Mouse (Mus musculus) G1E (cell line): ENCODE results near the gene Ifi47. TPM values are rescaled to one million over a fixed set of nuclear protein-coding genes. Genes with fewer than 3 reads are reported as not detected.

Experiments
- ATAC-seq: 2 replicates; pipeline ENCODE4 v1.8.0; 2016; ENCODE audit warnings: mild to moderate bottlenecking; ENCODE audit not compliant: insufficient number of reproducible peaks, poor library complexity, low FRiP score, severe bottlenecking; ENCODE audit errors: extremely low read depth
- DNase-seq: peaks from one replicate; pipeline ENCODE4 v3.0.0; 2012; ENCODE audit warnings: low spot score
- H3K27me3 ChIP-seq: 2 replicates; pipeline ENCODE4 v1.6.1; 2012; ENCODE audit warnings: mild to moderate bottlenecking, low read length, inconsistent platforms; ENCODE audit not compliant: insufficient read depth
- H3K36me3 ChIP-seq: replicated peaks from 2 replicates; pipeline ENCODE3; 2012; ENCODE audit warnings: mild to moderate bottlenecking, inconsistent platforms
- H3K4me1 ChIP-seq: 2 replicates; pipeline ENCODE4 v1.6.1; 2012; ENCODE audit warnings: low read depth, low read length, inconsistent platforms, mixed read lengths; ENCODE audit not compliant: insufficient read depth
- H3K4me3 ChIP-seq: 2 replicates; pipeline ENCODE4 v1.5.1; 2012; ENCODE audit warnings: low read depth, mild to moderate bottlenecking, inconsistent platforms, low read length, moderate library complexity, mixed read lengths
- H3K9me3 ChIP-seq: replicated peaks from 2 replicates; pipeline ENCODE4 v1.6.1; 2012; ENCODE audit warnings: inconsistent platforms
- CTCF ChIP-seq: IDR thresholded peaks from 2 replicates; pipeline ENCODE4 v1.5.1; 2012; ENCODE audit warnings: low read depth, low read length, inconsistent platforms, mixed read lengths
- GATA1 ChIP-seq: IDR thresholded peaks from 2 replicates; pipeline ENCODE4 v1.6.1; 2012; ENCODE audit warnings: borderline replicate concordance, low read length, inconsistent platforms, mixed read lengths
- GATA2 ChIP-seq: IDR thresholded peaks from 2 replicates; pipeline ENCODE4 v1.6.1; 2012; ENCODE audit warnings: low read depth, low read length, inconsistent platforms, borderline replicate concordance
- POLR2AphosphoS5 ChIP-seq: IDR thresholded peaks from 2 replicates; pipeline ENCODE4 v1.6.1; 2012; ENCODE audit warnings: low read depth, low read length, inconsistent platforms; ENCODE audit not compliant: insufficient replicate concordance
- TAL1 ChIP-seq: conservative IDR thresholded peaks from 2 replicates; pipeline ENCODE4 v1.6.1; 2012; ENCODE audit warnings: low read depth, low read length, inconsistent platforms, mixed read lengths
- polyA plus RNA-seq: library from polyadenylated mRNA; stranded (reverse); fragments of >175 nt; gene quantifications from 2 replicates; pipeline ENCODE4 v1.2.3, GENCODE M21; 2012
- total RNA-seq, 2 experiments: library from RNA; stranded (forward) in 1 of 2; stranded (reverse) in 1 of 2; fragments of 200-1000 nt in 1 of 2; fragments of >200 nt in 1 of 2; fragmentation: Nextera tagmentation in 1 of 2; gene quantifications; 2 replicates each; pipeline ENCODE4 v1.2.3; 2014 to 2017

Ifi47 gene
- total and polyA plus RNA-seq, 3 experiments, result 0.81 to 31.6 (median 25.1) TPM

DNA sequence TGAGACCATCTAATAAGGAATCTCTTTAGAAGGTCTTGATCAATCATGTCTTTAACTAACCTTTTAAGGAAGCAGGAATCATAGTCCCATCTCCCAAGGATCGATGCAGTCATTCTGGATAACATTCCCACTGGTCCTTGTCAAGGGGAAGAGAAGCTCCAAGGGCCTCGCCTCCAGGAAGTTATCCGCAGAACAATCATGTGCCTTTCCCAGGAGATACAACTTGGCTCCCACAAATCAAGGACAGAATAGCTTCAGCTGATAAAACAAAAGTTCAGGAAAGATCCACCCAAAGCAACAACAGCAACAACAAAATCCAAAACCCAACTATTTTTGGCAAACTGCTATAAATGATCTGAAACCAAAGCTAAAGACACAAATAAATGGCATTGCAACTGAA lies 43.2 kb downstream of the Ifi47 start:
- TF ChIP-seq GATA2, result no peak
- no peak for TF ChIP-seq GATA1
- TF ChIP-seq POLR2AphosphoS5, result no peak
- no peak for TF ChIP-seq CTCF
- TF ChIP-seq TAL1, result no peak
- ATAC-seq, result no peak
- Histone ChIP-seq H3K4me3 (no peak overlapping the region), H3K36me3 (no peaks in the 10 kb centered on the region), H3K9me3 (no peaks in the 10 kb centered on the region), H3K27me3 (peaks cover 13% of the 10 kb centered on the region), H3K4me1 (no peaks in the 10 kb centered on the region)
- no peak for DNase-seq

DNA sequence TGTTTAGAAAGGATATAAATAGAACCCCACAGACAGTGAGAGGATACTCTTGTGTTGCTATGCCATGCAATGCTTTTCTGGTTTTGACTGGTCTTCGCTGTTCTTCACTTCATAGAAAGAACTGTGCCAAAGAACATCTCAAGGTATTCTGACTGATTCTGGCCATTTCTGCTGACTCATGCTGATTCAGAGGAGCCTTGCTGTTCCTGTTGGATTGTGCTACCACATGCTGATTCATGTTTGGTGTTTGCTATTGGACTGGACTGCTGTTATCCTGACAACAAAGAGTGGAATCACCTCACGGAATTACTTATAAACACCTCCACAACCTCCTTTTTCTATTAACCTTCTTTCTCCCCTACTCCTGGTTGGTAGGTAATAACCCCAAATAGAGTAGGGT lies 47.8 kb downstream of the Ifi47 start:
- DNase-seq (no peak), ATAC-seq (no peak)
- TF ChIP-seq POLR2AphosphoS5, result no peak
- no peak for TF ChIP-seq GATA1
- no peak for TF ChIP-seq TAL1
- no peak for TF ChIP-seq GATA2
- TF ChIP-seq CTCF, result no peak
- Histone ChIP-seq H3K4me3 (no peak overlapping the region), H3K36me3 (no peaks in the 10 kb centered on the region), H3K9me3 (no peaks in the 10 kb centered on the region), H3K27me3 (no peaks in the 10 kb centered on the region), H3K4me1 (no peaks in the 10 kb centered on the region)

DNA sequence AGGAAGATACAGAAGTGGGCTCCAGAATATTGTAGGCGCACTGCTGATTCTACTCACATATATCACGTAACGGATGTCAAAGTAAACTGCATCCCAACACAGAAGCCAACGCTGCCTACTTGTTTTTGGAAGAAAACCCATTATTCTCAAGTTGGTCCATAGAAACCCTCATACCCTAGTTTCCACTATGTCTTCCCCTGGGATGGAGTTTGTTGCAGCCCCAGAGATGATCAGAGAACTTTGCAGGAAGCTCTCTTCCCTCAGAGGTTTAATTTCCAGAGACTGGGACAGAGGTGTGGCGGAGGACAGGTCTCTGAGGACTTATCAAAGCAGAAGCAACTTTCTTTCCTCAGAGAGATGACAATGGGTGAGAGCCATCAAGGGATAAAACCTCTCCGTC lies 65.6 kb downstream of the Ifi47 start, which contains the start of gene Olfr1395:
Gene Olfr1395, plus strand, starts transcription at position 301 of the 400 bp plus-strand sequence.
- TF ChIP-seq TAL1, result no peak
- no peak for TF ChIP-seq CTCF
- no peak for TF ChIP-seq POLR2AphosphoS5
- TF ChIP-seq GATA2, result no peak
- TF ChIP-seq GATA1, result no peak
- no peak for ATAC-seq
- H3K27me3 ChIP-seq, result peaks cover 6% of the 10 kb centered on the region; the same call in 1 of the 2 replicates
- H3K36me3 ChIP-seq, result no peaks in the 10 kb centered on the region
- H3K4me1 ChIP-seq, result no peaks in the 10 kb centered on the region
- H3K4me3 ChIP-seq, result no peak within 1 kb of the TSS
- no peak for DNase-seq
- H3K9me3 ChIP-seq, result no peaks in the 10 kb centered on the region

Other genes starting within 250 kb of the Ifi47 start
- gene Gm12184, start 249.9 kb upstream of the Ifi47 start, total RNA-seq (2014; fragmentation: Nextera tagmentation), result 22.1 and 22.5 TPM in 2 replicates
- gene Gm12184, start 249.9 kb upstream of the Ifi47 start, total RNA-seq (2017), result 15.3 and 16.3 TPM in 2 replicates
- gene Gm12184, start 249.9 kb upstream of the Ifi47 start, polyA plus RNA-seq, result 47.2 and 49.5 TPM in 2 replicates
- 39.3 and 44.2 TPM in 2 replicates for gene Irgm1, start 204.9 kb upstream of the Ifi47 start, total RNA-seq (2014; fragmentation: Nextera tagmentation)
- 73.5 and 75.4 TPM in 2 replicates for gene Irgm1, start 204.9 kb upstream of the Ifi47 start, total RNA-seq (2017)
- 2.3 and 2.9 TPM in 2 replicates for gene Irgm1, start 204.9 kb upstream of the Ifi47 start, polyA plus RNA-seq
- not detected in 2 replicates for gene Gm5431, start 174.4 kb upstream of the Ifi47 start, total RNA-seq (2014; fragmentation: Nextera tagmentation)
- 0.06 and 0.11 TPM in 2 replicates for gene Gm5431, start 174.4 kb upstream of the Ifi47 start, total RNA-seq (2017)
- gene Gm5431, start 174.4 kb upstream of the Ifi47 start, polyA plus RNA-seq, result not detected in 2 replicates
- 1.8 and 5.8 TPM in 2 replicates for gene Psme2b, start 130.4 kb upstream of the Ifi47 start, total RNA-seq (2014; fragmentation: Nextera tagmentation)
- gene Psme2b, start 130.4 kb upstream of the Ifi47 start, total RNA-seq (2017), result 7.6 and 9.0 TPM in 2 replicates
- 1.9 and 2.7 TPM in 2 replicates for gene Psme2b, start 130.4 kb upstream of the Ifi47 start, polyA plus RNA-seq
- 0.24 TPM in 1 of 2 replicates, not detected in the other for gene Olfr56, start 97.7 kb upstream of the Ifi47 start, total RNA-seq (2014; fragmentation: Nextera tagmentation)
- gene Olfr56, start 97.7 kb upstream of the Ifi47 start, total RNA-seq (2017), result 0.27 and 0.46 TPM in 2 replicates
- 0.01 TPM in 1 of 2 replicates, not detected in the other for gene Olfr56, start 97.7 kb upstream of the Ifi47 start, polyA plus RNA-seq
- 1.1 and 3.9 TPM in 2 replicates for gene 9930111J21Rik1, start 97.2 kb upstream of the Ifi47 start, total RNA-seq (2014; fragmentation: Nextera tagmentation)
- gene 9930111J21Rik1, start 97.2 kb upstream of the Ifi47 start, total RNA-seq (2017), result 2.0 and 2.5 TPM in 2 replicates
- gene 9930111J21Rik1, start 97.2 kb upstream of the Ifi47 start, polyA plus RNA-seq, result 0.02 TPM in 1 of 2 replicates, not detected in the other
- gene Gm12185, start 84.4 kb upstream of the Ifi47 start, total RNA-seq (2014; fragmentation: Nextera tagmentation), result 0.15 TPM in 1 of 2 replicates, not detected in the other
- gene Gm12185, start 84.4 kb upstream of the Ifi47 start, total RNA-seq (2017), result 0.33 and 0.52 TPM in 2 replicates
- gene Gm12185, start 84.4 kb upstream of the Ifi47 start, polyA plus RNA-seq, result not detected in 2 replicates
- 5.3 TPM in 1 of 2 replicates, not detected in the other for gene Tgtp1, start 82.4 kb upstream of the Ifi47 start, total RNA-seq (2014; fragmentation: Nextera tagmentation)
- gene Tgtp1, start 82.4 kb upstream of the Ifi47 start, total RNA-seq (2017), result 0.76 and 1.9 TPM in 2 replicates
- gene Tgtp1, start 82.4 kb upstream of the Ifi47 start, polyA plus RNA-seq, result 0.02 and 0.03 TPM in 2 replicates
- 4.6 and 7.8 TPM in 2 replicates for gene 9930111J21Rik2, start 25.3 kb upstream of the Ifi47 start, total RNA-seq (2014; fragmentation: Nextera tagmentation)
- 2.9 and 4.1 TPM in 2 replicates for gene 9930111J21Rik2, start 25.3 kb upstream of the Ifi47 start, total RNA-seq (2017)
- gene 9930111J21Rik2, start 25.3 kb upstream of the Ifi47 start, polyA plus RNA-seq, result 0.04 and 0.07 TPM in 2 replicates
- gene Tgtp2, start 12.4 kb upstream of the Ifi47 start, total RNA-seq (2014; fragmentation: Nextera tagmentation), result 8.3 and 10.0 TPM in 2 replicates
- gene Tgtp2, start 12.4 kb upstream of the Ifi47 start, total RNA-seq (2017), result 23.1 and 25.2 TPM in 2 replicates
- 0.20 and 0.26 TPM in 2 replicates for gene Tgtp2, start 12.4 kb upstream of the Ifi47 start, polyA plus RNA-seq
- gene Olfr1396, start 38.3 kb downstream of the Ifi47 start, total RNA-seq (2014; fragmentation: Nextera tagmentation), result not detected in 2 replicates
- gene Olfr1396, start 38.3 kb downstream of the Ifi47 start, total RNA-seq (2017), result 0.06 and 0.11 TPM in 2 replicates
- not detected in 2 replicates for gene Olfr1396, start 38.3 kb downstream of the Ifi47 start, polyA plus RNA-seq
- gene Olfr1395, start 65.7 kb downstream of the Ifi47 start, total RNA-seq (2014; fragmentation: Nextera tagmentation), result not detected in 2 replicates
- 0.06 and 0.16 TPM in 2 replicates for gene Olfr1395, start 65.7 kb downstream of the Ifi47 start, total RNA-seq (2017)
- not detected in 2 replicates for gene Olfr1395, start 65.7 kb downstream of the Ifi47 start, polyA plus RNA-seq
- gene Olfr1394, start 77.8 kb downstream of the Ifi47 start, total RNA-seq (2014; fragmentation: Nextera tagmentation), result not detected in 2 replicates
- 0.16 and 0.17 TPM in 2 replicates for gene Olfr1394, start 77.8 kb downstream of the Ifi47 start, total RNA-seq (2017)
- not detected in 2 replicates for gene Olfr1394, start 77.8 kb downstream of the Ifi47 start, polyA plus RNA-seq
- not detected in 2 replicates for gene Btnl9, start 110.6 kb downstream of the Ifi47 start, total RNA-seq (2014; fragmentation: Nextera tagmentation)
- gene Btnl9, start 110.6 kb downstream of the Ifi47 start, total RNA-seq (2017), result 0.17 and 0.22 TPM in 2 replicates
- gene Btnl9, start 110.6 kb downstream of the Ifi47 start, polyA plus RNA-seq, result not detected in 2 replicates
- 143 and 160 TPM in 2 replicates for gene Zfp62, start 126.7 kb downstream of the Ifi47 start, total RNA-seq (2014; fragmentation: Nextera tagmentation)
- 72.7 and 78.2 TPM in 2 replicates for gene Zfp62, start 126.7 kb downstream of the Ifi47 start, total RNA-seq (2017)
- gene Zfp62, start 126.7 kb downstream of the Ifi47 start, polyA plus RNA-seq, result 6.5 and 13.3 TPM in 2 replicates
- 18.2 and 20.0 TPM in 2 replicates for gene Mgat1, start 167.6 kb downstream of the Ifi47 start, total RNA-seq (2014; fragmentation: Nextera tagmentation)
- 26.1 and 28.9 TPM in 2 replicates for gene Mgat1, start 167.6 kb downstream of the Ifi47 start, total RNA-seq (2017)
- gene Mgat1, start 167.6 kb downstream of the Ifi47 start, polyA plus RNA-seq, result 34.8 and 36.9 TPM in 2 replicates
- gene Olfr1393, start 201.7 kb downstream of the Ifi47 start, total RNA-seq (2014; fragmentation: Nextera tagmentation), result not detected in 2 replicates
- 0.35 and 0.55 TPM in 2 replicates for gene Olfr1393, start 201.7 kb downstream of the Ifi47 start, total RNA-seq (2017)
- gene Olfr1393, start 201.7 kb downstream of the Ifi47 start, polyA plus RNA-seq, result not detected in 2 replicates
- gene Olfr1392, start 208.7 kb downstream of the Ifi47 start, total RNA-seq (2014; fragmentation: Nextera tagmentation), result 0.44 TPM in 1 of 2 replicates, not detected in the other
- 0.11 and 0.12 TPM in 2 replicates for gene Olfr1392, start 208.7 kb downstream of the Ifi47 start, total RNA-seq (2017)
- gene Olfr1392, start 208.7 kb downstream of the Ifi47 start, polyA plus RNA-seq, result not detected in 2 replicates
- gene Olfr10, start 228.2 kb downstream of the Ifi47 start, total RNA-seq (2014; fragmentation: Nextera tagmentation), result not detected in 2 replicates
- 0.11 TPM in 1 of 2 replicates, not detected in the other for gene Olfr10, start 228.2 kb downstream of the Ifi47 start, total RNA-seq (2017)
- not detected in 2 replicates for gene Olfr10, start 228.2 kb downstream of the Ifi47 start, polyA plus RNA-seq
- not detected in 2 replicates for gene Olfr1391, start 246.2 kb downstream of the Ifi47 start, total RNA-seq (2014; fragmentation: Nextera tagmentation)
- 0.16 TPM in 1 of 2 replicates, not detected in the other for gene Olfr1391, start 246.2 kb downstream of the Ifi47 start, total RNA-seq (2017)
- gene Olfr1391, start 246.2 kb downstream of the Ifi47 start, polyA plus RNA-seq, result not detected in 2 replicates